Mouse (Mus musculus): Measurements from ENCODE around the gene Rftn2. TPM values are rescaled to one million over a fixed set of nuclear protein-coding genes. Genes with fewer than 3 reads are reported as not detected.

The Rftn2 gene
- total RNA-seq, 2 experiments from 2014 or later, result 10.8 to 11.0 TPM

- no peak for DNase-seq
Measured at GRCm38 (mm10) chr1:55123561-55123960, 103.0 kb downstream of the Rftn2 start.

DNA sequence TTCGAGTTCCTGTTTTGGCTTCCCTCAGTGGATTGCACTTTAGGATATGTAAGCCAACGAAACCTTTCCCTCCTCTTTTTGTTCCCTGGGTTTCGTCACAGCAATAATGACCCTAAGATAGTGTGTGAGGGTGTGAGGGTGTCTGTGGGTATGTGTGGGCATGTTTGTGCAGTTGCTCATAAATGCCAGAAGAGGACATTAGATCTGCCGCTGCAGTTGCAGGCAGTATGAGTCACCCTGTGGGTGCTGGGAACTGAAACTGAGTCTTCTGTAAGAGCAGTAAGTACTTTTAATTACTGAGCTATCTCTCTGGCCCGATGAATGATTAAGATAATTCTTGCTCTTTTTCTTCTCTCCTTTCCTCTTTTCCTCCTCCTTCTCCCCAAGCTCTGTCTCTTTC is 103.5 kb downstream of the Rftn2 start:
- no peak for DNase-seq

Other genes with a start within 250 kb of the Rftn2 start
- 10 to 100 TPM; 66.1 to 77.2 TPM for gene Sf3b1, start 199.3 kb downstream of the Rftn2 start, total RNA-seq (2021)
- 10 to 100 TPM; 33.3 to 33.7 TPM for gene Coq10b, start 174.0 kb downstream of the Rftn2 start, total RNA-seq (2021)
- 100 to 1,000 TPM; 183 to 186 TPM for gene Hspe1, start 138.7 kb downstream of the Rftn2 start, total RNA-seq (2021)
- 100 to 1,000 TPM; 420 TPM for gene Hspd1, start 138.5 kb downstream of the Rftn2 start, total RNA-seq (2021)
- gene Mob4, start 95.6 kb downstream of the Rftn2 start, total RNA-seq (2021), result 10 to 100 TPM; 29.4 to 33.9 TPM
- gene Mars2, start 10.4 kb upstream of the Rftn2 start, total RNA-seq (2021), result 1 to 10 TPM; 5.1 to 5.7 TPM
- gene Boll, start 136.7 kb upstream of the Rftn2 start, total RNA-seq (2021), result not detected
- 1 to 10 TPM; 2.7 to 3.3 TPM for gene Plcl1, start 179.1 kb upstream of the Rftn2 start, total RNA-seq (2021)

Data from heart, adult 18-20 months (tissue).